Mouse (Mus musculus): Measurements from ENCODE around the gene Snx18. TPM values are rescaled to one million over a fixed set of nuclear protein-coding genes. Genes with fewer than 3 reads are reported as not detected.

Snx18 gene
- polyA plus RNA-seq, 1 experiment from 2014 or later: 20.8 TPM

GRCm38 (mm10) chr13:113592703-113593200 is 25.6 kb downstream of the Snx18 start:
- no peaks in the 10 kb centered on the region for H3K9me3 ChIP-seq
- H3K36me3 ChIP-seq: peaks cover 21% of the 10 kb centered on the region
- peaks cover 18% of the 10 kb centered on the region for H3K4me1 ChIP-seq
- no peak for ATAC-seq (ENCODE audit: low FRiP score, low read depth)
- H3K9ac ChIP-seq (replicated peaks): no peak overlapping the region
- no peak overlapping the region for H3K4me2 ChIP-seq (replicated peaks)
- 89% methylated on average over 13 of the region's 13 CpGs for WGBS
- H3K27me3 ChIP-seq: no peaks in the 10 kb centered on the region; the same call in 1 of the 2 replicates
- no peak overlapping the region for H3K4me3 ChIP-seq
- no peak overlapping the region for H3K27ac ChIP-seq (replicated peaks)

GRCm38 (mm10) chr13:113591336-113591735 is 27.0 kb downstream of the Snx18 start:
- Histone ChIP-seq H3K27me3 (no peaks in the 10 kb centered on the region; the same call in 1 of the 2 replicates), H3K4me3 (no peak overlapping the region), H3K4me1 (peaks cover 31% of the 10 kb centered on the region), H3K27ac (replicated peaks) (no peak overlapping the region), H3K36me3 (peaks cover 21% of the 10 kb centered on the region), H3K9me3 (no peaks in the 10 kb centered on the region), H3K9ac (replicated peaks) (no peak overlapping the region), H3K4me2 (replicated peaks) (no peak overlapping the region)
- ATAC-seq (ENCODE audit: low FRiP score, low read depth): no peak
- WGBS: 89% methylated on average over 11 of the region's 11 CpGs

DNA sequence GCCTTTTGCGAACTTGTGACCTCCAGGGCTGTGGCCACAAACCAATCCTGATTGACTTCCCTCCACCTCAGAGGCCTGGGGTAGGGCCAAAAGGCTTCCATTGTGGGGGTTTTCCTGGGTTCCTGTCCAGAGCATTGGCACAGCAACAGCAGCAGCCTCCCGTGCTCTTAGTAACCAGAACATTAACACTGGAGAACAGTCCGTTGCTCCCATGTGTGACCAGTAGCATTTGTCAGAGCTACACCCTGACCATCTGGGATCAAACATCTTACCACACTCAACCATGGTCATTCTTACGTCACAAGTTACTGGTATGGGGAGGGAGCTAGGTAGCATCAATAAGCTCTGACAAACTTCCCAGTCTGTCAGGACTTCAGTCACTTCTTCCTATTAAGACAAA is 28.1 kb downstream of the Snx18 start:
- ATAC-seq (ENCODE audit: low FRiP score, low read depth): no peak
- WGBS: 95% methylated on average over 4 of the region's 4 CpGs
- Histone ChIP-seq H3K27ac (replicated peaks) (no peak overlapping the region), H3K36me3 (peaks cover 21% of the 10 kb centered on the region), H3K4me1 (peaks cover 23% of the 10 kb centered on the region), H3K9ac (replicated peaks) (no peak overlapping the region), H3K4me2 (replicated peaks) (no peak overlapping the region), H3K27me3 (no peaks in the 10 kb centered on the region; the same call in 1 of the 2 replicates), H3K9me3 (no peaks in the 10 kb centered on the region), H3K4me3 (no peak overlapping the region)

DNA sequence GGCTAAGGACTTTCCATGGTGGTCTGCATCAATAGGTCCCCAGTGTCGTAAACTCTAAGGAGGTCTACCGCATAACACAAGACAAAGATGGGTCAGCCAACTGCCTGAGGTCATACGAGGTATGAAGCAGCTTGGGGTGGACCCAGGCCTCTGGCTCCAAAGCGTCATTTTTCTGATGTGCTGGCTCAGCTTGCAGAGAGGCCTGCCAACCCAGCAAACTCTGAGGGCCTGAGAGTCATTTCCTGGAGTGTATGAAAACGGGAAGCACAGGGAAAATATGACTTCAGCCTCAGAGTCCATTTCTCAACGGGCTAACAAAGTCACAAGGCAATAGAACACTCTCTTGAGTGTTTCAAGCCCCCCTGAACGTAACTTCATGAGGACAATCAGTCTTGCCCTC is 28.9 kb downstream of the Snx18 start:
- H3K27me3 ChIP-seq: no peaks in the 10 kb centered on the region; the same call in 1 of the 2 replicates
- peaks cover 21% of the 10 kb centered on the region for H3K36me3 ChIP-seq
- H3K27ac ChIP-seq (replicated peaks): no peak overlapping the region
- H3K9ac ChIP-seq (replicated peaks): no peak overlapping the region
- 90% methylated on average over 7 of the region's 7 CpGs for WGBS
- no peak overlapping the region for H3K4me2 ChIP-seq (replicated peaks)
- peaks cover 22% of the 10 kb centered on the region for H3K4me1 ChIP-seq
- ATAC-seq (ENCODE audit: low FRiP score, low read depth): no peak
- H3K9me3 ChIP-seq: no peaks in the 10 kb centered on the region
- no peak overlapping the region for H3K4me3 ChIP-seq

GRCm38 (mm10) chr13:113587200-113587936 is 31.0 kb downstream of the Snx18 start:
- WGBS: 7% methylated on average over 15 of the region's 15 CpGs
- Histone ChIP-seq H3K9ac (replicated peaks) (peak overlapping the region; percentile 34; the same call in 1 of the 2 replicates), H3K27ac (replicated peaks) (peak overlapping the region; percentile 77)

GRCm38 (mm10) chr13:113585606-113586005 is 32.8 kb downstream of the Snx18 start:
- no peaks in the 10 kb centered on the region for H3K9me3 ChIP-seq
- no peak overlapping the region for H3K27ac ChIP-seq (replicated peaks)
- H3K4me2 ChIP-seq (replicated peaks): no peak overlapping the region
- H3K4me1 ChIP-seq: peaks cover 22% of the 10 kb centered on the region
- no peaks in the 10 kb centered on the region; the same call in 1 of the 2 replicates for H3K27me3 ChIP-seq
- peaks cover 6% of the 10 kb centered on the region; the same call in 1 of the 2 replicates for H3K36me3 ChIP-seq
- WGBS: 96% methylated on average over 3 of the region's 3 CpGs
- H3K4me3 ChIP-seq: no peak overlapping the region
- no peak overlapping the region for H3K9ac ChIP-seq (replicated peaks)
- no peak for ATAC-seq (ENCODE audit: low FRiP score, low read depth)

More at GRCm38 (mm10) chr13:113587200-113587936, 31.0 kb downstream of the Snx18 start:
- Histone ChIP-seq H3K4me1 (peaks cover 22% of the 10 kb centered on the region), H3K4me3 (no peak overlapping the region), H3K36me3 (peaks cover 11% of the 10 kb centered on the region; the same call in 1 of the 2 replicates), H3K9me3 (no peaks in the 10 kb centered on the region), H3K27me3 (no peaks in the 10 kb centered on the region; the same call in 1 of the 2 replicates), H3K4me2 (replicated peaks) (peak overlapping the region; percentile 36)
- peak; percentile 96 for ATAC-seq (ENCODE audit: low FRiP score, low read depth)

- Histone ChIP-seq H3K4me3 (no peak overlapping the region), H3K9me3 (no peaks in the 10 kb centered on the region), H3K9ac (replicated peaks) (no peak overlapping the region), H3K36me3 (no peaks in the 10 kb centered on the region), H3K27ac (replicated peaks) (no peak overlapping the region), H3K4me2 (replicated peaks) (no peak overlapping the region), H3K27me3 (no peaks in the 10 kb centered on the region; the same call in 1 of the 2 replicates), H3K4me1 (peaks cover 22% of the 10 kb centered on the region)
- 60% methylated on average over 6 of the region's 6 CpGs for WGBS
- no peak for ATAC-seq (ENCODE audit: low FRiP score, low read depth)
Measured at GRCm38 (mm10) chr13:113584431-113584830, 33.9 kb downstream of the Snx18 start.

GRCm38 (mm10) chr13:113583563-113583962 is 34.8 kb downstream of the Snx18 start:
- H3K27me3 ChIP-seq: no peaks in the 10 kb centered on the region; the same call in 1 of the 2 replicates
- H3K4me3 ChIP-seq: no peak overlapping the region
- H3K9me3 ChIP-seq: no peaks in the 10 kb centered on the region
- 86% methylated on average over 4 of the region's 4 CpGs for WGBS
- no peak overlapping the region for H3K9ac ChIP-seq (replicated peaks)
- H3K4me2 ChIP-seq (replicated peaks): no peak overlapping the region
- no peak for ATAC-seq (ENCODE audit: low FRiP score, low read depth)
- no peak overlapping the region for H3K27ac ChIP-seq (replicated peaks)
- no peaks in the 10 kb centered on the region for H3K36me3 ChIP-seq
- H3K4me1 ChIP-seq: peaks cover 22% of the 10 kb centered on the region

DNA sequence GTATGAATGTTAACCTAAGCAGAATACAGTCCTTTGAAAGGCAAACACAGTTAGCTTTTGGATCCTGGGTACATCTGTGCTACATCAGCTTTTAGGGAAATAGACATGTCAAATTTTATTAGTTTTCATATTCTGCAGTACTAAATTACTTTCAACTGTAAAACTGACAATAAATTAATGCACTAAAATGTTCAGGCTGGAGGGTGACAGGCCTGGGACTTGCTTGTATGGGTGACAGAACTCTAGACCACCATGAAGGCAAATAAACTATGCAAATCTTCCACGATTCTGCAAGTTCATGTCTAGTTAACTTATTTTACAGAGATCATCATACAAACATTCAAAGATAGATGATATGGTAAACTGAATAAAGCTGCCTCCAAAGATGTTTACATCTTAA is 36.3 kb downstream of the Snx18 start:
- Histone ChIP-seq H3K36me3 (no peaks in the 10 kb centered on the region), H3K4me1 (peaks cover 8% of the 10 kb centered on the region), H3K9ac (replicated peaks) (no peak overlapping the region), H3K27me3 (no peaks in the 10 kb centered on the region), H3K27ac (replicated peaks) (no peak overlapping the region), H3K4me3 (no peak overlapping the region), H3K4me2 (replicated peaks) (no peak overlapping the region), H3K9me3 (no peaks in the 10 kb centered on the region)
- 73% methylated on average over 1 of the region's 1 CpGs for WGBS
- no peak for ATAC-seq (ENCODE audit: low FRiP score, low read depth)

GRCm38 (mm10) chr13:113581436-113581835 is 36.9 kb downstream of the Snx18 start:
- no peak overlapping the region for H3K4me2 ChIP-seq (replicated peaks)
- H3K36me3 ChIP-seq: no peaks in the 10 kb centered on the region
- no peaks in the 10 kb centered on the region for H3K27me3 ChIP-seq
- no peak for ATAC-seq (ENCODE audit: low FRiP score, low read depth)
- no peak overlapping the region for H3K9ac ChIP-seq (replicated peaks)
- peaks cover 2% of the 10 kb centered on the region for H3K4me1 ChIP-seq
- H3K27ac ChIP-seq (replicated peaks): no peak overlapping the region
- no peak overlapping the region for H3K4me3 ChIP-seq
- 89% methylated on average over 5 of the region's 5 CpGs for WGBS
- no peaks in the 10 kb centered on the region for H3K9me3 ChIP-seq

DNA sequence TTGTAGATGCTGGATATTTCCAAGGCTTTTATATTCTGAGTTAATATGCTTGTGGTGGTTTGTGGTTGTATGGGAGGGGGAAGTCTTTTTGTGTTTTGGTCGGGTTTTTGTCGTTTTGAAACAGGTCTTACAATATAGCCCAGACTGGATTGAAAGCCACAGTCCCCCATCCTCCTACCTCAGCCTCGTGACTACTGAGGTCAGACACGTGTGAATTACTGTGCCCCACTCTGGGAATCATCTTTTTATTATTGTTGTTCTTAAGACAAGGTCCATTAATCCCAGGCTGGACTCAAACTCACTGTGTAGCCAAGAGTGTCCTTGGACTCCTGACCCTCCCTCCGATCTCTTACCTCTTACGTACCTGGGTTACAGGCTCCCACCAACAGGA is 38.0 kb downstream of the Snx18 start:
- no peak overlapping the region for H3K4me3 ChIP-seq
- ATAC-seq (ENCODE audit: low FRiP score, low read depth): no peak
- no peaks in the 10 kb centered on the region for H3K27me3 ChIP-seq
- no peak overlapping the region for H3K27ac ChIP-seq (replicated peaks)
- no peaks in the 10 kb centered on the region for H3K36me3 ChIP-seq
- no peak overlapping the region for H3K4me2 ChIP-seq (replicated peaks)
- no peaks in the 10 kb centered on the region for H3K4me1 ChIP-seq
- no peaks in the 10 kb centered on the region for H3K9me3 ChIP-seq
- H3K9ac ChIP-seq (replicated peaks): no peak overlapping the region
- 77% methylated on average over 6 of the region's 6 CpGs for WGBS

DNA sequence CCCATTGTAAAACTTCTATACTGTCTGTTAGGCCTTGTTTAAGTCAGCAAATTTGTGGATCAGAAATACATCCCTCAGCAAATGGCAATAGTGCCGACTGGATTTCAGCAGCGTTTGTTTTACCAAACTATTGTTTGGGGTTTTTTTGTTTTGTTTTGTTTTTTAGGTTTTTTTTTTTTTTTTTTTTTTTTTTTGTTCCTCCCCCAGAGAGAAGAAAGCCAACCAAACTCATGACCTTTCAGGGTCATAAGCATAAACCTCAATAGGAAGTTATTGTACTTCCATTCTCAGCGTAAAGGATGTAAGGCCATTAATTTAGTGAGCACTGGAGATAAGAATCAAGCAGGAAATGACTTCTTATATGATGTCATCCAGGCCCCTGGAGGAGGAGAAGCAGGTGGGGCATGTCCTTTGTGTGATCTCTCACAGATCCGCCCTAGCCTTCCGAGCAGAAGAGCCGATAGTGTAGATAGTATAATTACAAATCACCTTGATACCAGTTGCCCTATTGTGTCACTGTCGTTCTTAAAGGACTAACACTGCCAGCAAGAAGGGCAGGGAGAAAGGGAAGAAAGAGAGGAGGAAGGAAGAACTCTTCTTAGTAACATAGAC is 38.5 kb downstream of the Snx18 start:
- Histone ChIP-seq H3K4me2 (replicated peaks) (no peak overlapping the region), H3K27me3 (no peaks in the 10 kb centered on the region), H3K4me3 (no peak overlapping the region), H3K4me1 (no peaks in the 10 kb centered on the region), H3K36me3 (no peaks in the 10 kb centered on the region), H3K27ac (replicated peaks) (no peak overlapping the region), H3K9ac (replicated peaks) (no peak overlapping the region), H3K9me3 (no peaks in the 10 kb centered on the region)
- WGBS: 71% methylated on average over 7 of the region's 7 CpGs
- no peak for ATAC-seq (ENCODE audit: low FRiP score, low read depth)

Data from midbrain, embryonic 12.5 days (tissue).